Mouse (Mus musculus): ENCODE data around the gene Pou5f1.

- TF ChIP-seq CTCF (IDR thresholded peaks at IDR 0.05; ENCODE audit: control insufficient read depth, insufficient read depth, low read length): no peak
- TF ChIP-seq POLR2A (IDR thresholded peaks at IDR 0.05; ENCODE audit: borderline replicate concordance, control insufficient read depth, low read depth, low read length): no peak
Observed at GRCm38 (mm10) chr17:35543412-35543861, 37.6 kb downstream of the Pou5f1 start.

Data from bone marrow, adult 2 months (tissue).